Mouse (Mus musculus) ES-Bruce4 (cell line): ENCODE measurements around the gene Parvg. TPM values are rescaled to one million over a fixed set of nuclear protein-coding genes. Genes with fewer than 3 reads are reported as not detected.

ENCODE experiments used
- H3K27ac ChIP-seq: 2 replicates; pipeline ENCODE4 v1.5.1; 2012; ENCODE audit warnings: low read length, inconsistent platforms; ENCODE audit not compliant: insufficient read depth
- H3K27me3 ChIP-seq: 2 replicates; pipeline ENCODE4 v1.6.1; 2012; ENCODE audit warnings: mild to moderate bottlenecking, low read length, inconsistent platforms; ENCODE audit not compliant: control insufficient read depth, poor library complexity, insufficient read depth, severe bottlenecking
- H3K36me3 ChIP-seq: 2 replicates; pipeline ENCODE4 v1.6.1; 2012; ENCODE audit warnings: inconsistent platforms, mild to moderate bottlenecking, low read length, moderate library complexity; ENCODE audit not compliant: control insufficient read depth, poor library complexity, insufficient read depth, severe bottlenecking
- H3K4me1 ChIP-seq: one replicate; pipeline ENCODE4 v1.8.1; 2011; ENCODE audit warnings: low read length; ENCODE audit not compliant: control insufficient read depth, insufficient read depth
- H3K4me3 ChIP-seq: 2 replicates; pipeline ENCODE4 v1.5.1; 2011; ENCODE audit warnings: low read depth, mild to moderate bottlenecking, low read length
- H3K9ac ChIP-seq: 2 replicates; pipeline ENCODE4 v1.6.1; 2012; ENCODE audit warnings: low read depth, mild to moderate bottlenecking, inconsistent platforms; ENCODE audit not compliant: poor library complexity, severe bottlenecking
- H3K9me3 ChIP-seq: replicated peaks from 2 replicates; pipeline ENCODE4 v1.6.1; 2012; ENCODE audit warnings: mild to moderate bottlenecking, low read length, inconsistent platforms; ENCODE audit not compliant: control insufficient read depth, poor library complexity, insufficient read depth, severe bottlenecking
- CTCF ChIP-seq: IDR thresholded peaks from one replicate; pipeline ENCODE4 v1.8.1; 2011; ENCODE audit warnings: low read depth, low read length
- EP300 ChIP-seq: IDR thresholded peaks from 2 replicates; pipeline ENCODE4 v1.6.1; 2011; ENCODE audit warnings: low read depth, low read length; ENCODE audit not compliant: insufficient read depth
- POLR2A ChIP-seq: IDR thresholded peaks from one replicate; pipeline ENCODE4 v1.8.1; 2011; ENCODE audit warnings: low read length; ENCODE audit not compliant: insufficient read depth
- polyA plus RNA-seq: library from polyadenylated mRNA; stranded (reverse); fragments of >200 nt; gene quantifications from 2 replicates; pipeline ENCODE4 v1.2.4, GENCODE M21; 2011; ENCODE audit warnings: low read depth; ENCODE audit not compliant: missing spikeins, insufficient read depth, insufficient read length

Parvg gene
- polyA plus RNA-seq, 1 experiment, result not detected

- H3K9ac ChIP-seq, result no peak overlapping the region
- H3K27ac ChIP-seq, result no peak overlapping the region
- no peaks in the 10 kb centered on the region for H3K27me3 ChIP-seq
- no peak overlapping the region for H3K4me3 ChIP-seq
- no peaks in the 10 kb centered on the region for H3K4me1 ChIP-seq
- H3K36me3 ChIP-seq, result no peaks in the 10 kb centered on the region
- H3K9me3 ChIP-seq, result peaks cover 7% of the 10 kb centered on the region
- TF ChIP-seq CTCF (no peak), EP300 (no peak), POLR2A (no peak)
Observed at GRCm38 (mm10) chr15:84351342-84351741, 27.5 kb downstream of the Parvg start.

GRCm38 (mm10) chr15:84351915-84352844 lies 28.4 kb downstream of the Parvg start:
- H3K27me3 ChIP-seq, result no peaks in the 10 kb centered on the region
- no peaks in the 10 kb centered on the region for H3K4me1 ChIP-seq
- no peak for TF ChIP-seq EP300
- no peak for TF ChIP-seq CTCF
- no peak for TF ChIP-seq POLR2A
- no peak overlapping the region for H3K9ac ChIP-seq
- no peak overlapping the region for H3K4me3 ChIP-seq
- H3K9me3 ChIP-seq, result peaks cover 7% of the 10 kb centered on the region
- no peak overlapping the region for H3K27ac ChIP-seq
- no peaks in the 10 kb centered on the region for H3K36me3 ChIP-seq

- Histone ChIP-seq H3K9ac (no peak overlapping the region), H3K27ac (no peak overlapping the region), H3K36me3 (no peaks in the 10 kb centered on the region), H3K9me3 (no peaks in the 10 kb centered on the region), H3K4me3 (no peak overlapping the region), H3K4me1 (no peaks in the 10 kb centered on the region), H3K27me3 (no peaks in the 10 kb centered on the region)
- TF ChIP-seq POLR2A (no peak), EP300 (no peak), CTCF (no peak)
Observed at GRCm38 (mm10) chr15:84355081-84355480, 31.3 kb downstream of the Parvg start.

- H3K27me3 ChIP-seq, result no peaks in the 10 kb centered on the region
- H3K4me3 ChIP-seq, result no peak overlapping the region
- H3K27ac ChIP-seq, result no peak overlapping the region
- no peak overlapping the region for H3K9ac ChIP-seq
- no peaks in the 10 kb centered on the region for H3K36me3 ChIP-seq
- TF ChIP-seq POLR2A (no peak), EP300 (no peak), CTCF (no peak)
- H3K9me3 ChIP-seq, result no peaks in the 10 kb centered on the region
- H3K4me1 ChIP-seq, result no peaks in the 10 kb centered on the region
Observed at GRCm38 (mm10) chr15:84364746-84365145, 40.9 kb downstream of the Parvg start.

GRCm38 (mm10) chr15:84365675-84366381 lies 42.0 kb downstream of the Parvg start:
- Histone ChIP-seq H3K27ac (no peak overlapping the region), H3K36me3 (no peaks in the 10 kb centered on the region), H3K9me3 (no peaks in the 10 kb centered on the region), H3K4me3 (no peak overlapping the region), H3K4me1 (no peaks in the 10 kb centered on the region), H3K27me3 (no peaks in the 10 kb centered on the region), H3K9ac (no peak overlapping the region)
- no peak for TF ChIP-seq CTCF

- H3K4me1 ChIP-seq, result no peaks in the 10 kb centered on the region
- TF ChIP-seq POLR2A (no peak), CTCF (no peak), EP300 (no peak)
- no peak overlapping the region for H3K27ac ChIP-seq
- no peak overlapping the region for H3K4me3 ChIP-seq
- H3K9me3 ChIP-seq, result no peaks in the 10 kb centered on the region
- no peaks in the 10 kb centered on the region for H3K36me3 ChIP-seq
- no peaks in the 10 kb centered on the region for H3K27me3 ChIP-seq
- H3K9ac ChIP-seq, result no peak overlapping the region
Observed at GRCm38 (mm10) chr15:84366574-84366989, 42.8 kb downstream of the Parvg start.
